Comparison of ENCODE assay signal across 28 mouse cellular contexts in genomic region chr11:104488292-104488691, GRCm38 (mm10). TPM values are rescaled to one million over a fixed set of nuclear protein-coding genes. Genes with fewer than 3 reads are reported as not detected.
A peak's percentile ranks its signal among the peaks of the same experiment; 100 is the strongest.
DNase-seq lines count a peak whose midpoint lies in the region; ATAC-seq and TF ChIP-seq lines count a peak whose summit lies in the region.
"Had no signal": no experiment of that assay in that cellular context is flagged by ENCODE, and none has a peak within 500 bp of the region (broad histone marks: within the 10 kb centered on the region; RNA-seq: fewer than 3 reads in every experiment).

No protein-coding gene starts in this region.

- intact Hi-C loops in heart, postnatal 14 days (cut with DNase I) = no loop called here
- intact Hi-C loops in left cerebral cortex, adult 2 months (cut with DNase I) = no loop called here

- 83% methylated on average over 3 of the region's 3 CpGs for WGBS in midbrain, embryonic 10.5 days

- H3K4me2 ChIP-seq in CH12.LX (ENCODE audit: insufficient read depth, low read depth, poor library complexity, severe bottlenecking) = no peak overlapping the region
- H3K4me2 ChIP-seq: forebrain, embryonic 13.5 days; hindbrain, embryonic 12.5 days; intestine, embryonic 15.5 days; liver, embryonic 15.5 days; lung, embryonic 15.5 days; midbrain, embryonic 12.5 days; neural tube, embryonic 13.5 days had no signal

- TF ChIP-seq EP300 in CH12.LX (IDR thresholded peaks at IDR 0.05; ENCODE audit: low read length) = no peak

- no peak overlapping the region for H3K9ac ChIP-seq in CH12.LX (ENCODE audit: insufficient read depth, low read depth)
- H3K9ac ChIP-seq: forebrain, embryonic 13.5 days; hindbrain, embryonic 12.5 days; intestine, embryonic 15.5 days; liver, embryonic 15.5 days; lung, embryonic 15.5 days; midbrain, embryonic 12.5 days; neural tube, embryonic 13.5 days had no signal

- dilution Hi-C loops in CH12.LX (cut with MboI; ENCODE audit: extremely low pct_ligation_motif_present, extremely low pct_unique_long_range_greater_than_20kb, low sequenced_read_pairs) = no loop called here

- H3K27me3 ChIP-seq in CH12.LX (replicated peaks) (no peaks in the 10 kb centered on the region), Patski (no peaks in the 10 kb centered on the region)
- H3K27me3 ChIP-seq in midbrain, embryonic 10.5 days (ENCODE audit: low read depth, poor library complexity, severe bottlenecking) = no peaks in the 10 kb centered on the region
- H3K27me3 ChIP-seq: forebrain, embryonic 13.5 days; hindbrain, embryonic 12.5 days; intestine, embryonic 15.5 days; liver, embryonic 15.5 days; lung, embryonic 15.5 days; midbrain, embryonic 12.5 days; neural tube, embryonic 13.5 days had no signal

- no peaks in the 10 kb centered on the region for H3K79me2 ChIP-seq in CH12.LX (replicated peaks; ENCODE audit: control insufficient read depth, extremely low read depth, insufficient read depth, poor library complexity, severe bottlenecking)

- peak; percentile 33 for TF ChIP-seq CTCF in left cerebral cortex, adult 2 months (IDR thresholded peaks at IDR 0.05)
- TF ChIP-seq CTCF in CH12.LX (conservative IDR thresholded peaks at IDR 0.05 in 1 of 2, IDR thresholded peaks at IDR 0.05 in 1 of 2; ENCODE audit: low read depth in 2 of 2, low read length in 2 of 2) (peak; percentile 20 to 54; a peak in 3 of 4 replicates), Patski (IDR thresholded peaks at IDR 0.05) (peak; percentile 53)

- in situ Hi-C loops in CH12.LX (cut with MboI; ENCODE audit: low pct_ligation_motif_present, low pct_unique_long_range_greater_than_20kb, low sequenced_read_pairs) = no loop called here
- in situ Hi-C loops in Patski (cut with MboI; ENCODE audit: low pct_unique_long_range_greater_than_20kb) = no loop called here

- peak; percentile 16 for DNase-seq in heart, adult 11 months
- no peak for DNase-seq in heart, postnatal 14 days
- DNase-seq in left cerebral cortex, adult 2 months (ENCODE audit: extremely low spot score in 1 of 2, low spot score in 2 of 2) = no peak
- DNase-seq in left cerebral cortex, adult 8-10 months (ENCODE audit: low spot score in 2 of 2) = no peak
- DNase-seq in CH12.LX (ENCODE audit: extremely low read depth) (no peak), Patski (ENCODE audit: low read depth, low spot score) (no peak)
- DNase-seq in midbrain, embryonic 10.5 days (ENCODE audit: low spot score) = no peak
- DNase-seq in lung, postnatal 25 days (ENCODE audit: low spot score) = no peak
- DNase-seq: adrenal gland, adult 8-10 months; B cell, adult 2 months; cerebellum, adult 9-10 months; cerebellum, postnatal 36 days; gastrocnemius, postnatal 36 days; kidney, adult 9 months; kidney, postnatal 25 days; layer of hippocampus, postnatal 36 days; liver; lung, postnatal 36 days; right cerebral cortex, postnatal 4 days had no signal

- POLR2A ChIA-PET in Patski (lab: Charles Lee) = no interaction called here

- peaks cover 7% of the 10 kb centered on the region for H3K9me3 ChIP-seq in CH12.LX (replicated peaks; ENCODE audit: low read length)
- peaks cover 7% of the 10 kb centered on the region; the same call in 1 of the 2 replicates for H3K9me3 ChIP-seq in midbrain, embryonic 10.5 days (replicated peaks)
- H3K9me3 ChIP-seq: forebrain, embryonic 13.5 days; intestine, embryonic 15.5 days; liver, embryonic 15.5 days; lung, embryonic 15.5 days; neural tube, embryonic 13.5 days had no signal

- H3K36me3 ChIP-seq in CH12.LX (replicated peaks in 1 of 2; ENCODE audit: control insufficient read depth in 1 of 2, insufficient read depth in 1 of 2, low read length in 1 of 2) = no peaks in the 10 kb centered on the region
- no peaks in the 10 kb centered on the region for H3K36me3 ChIP-seq in midbrain, embryonic 10.5 days
- H3K36me3 ChIP-seq: G1E; hindbrain, embryonic 12.5 days; intestine, embryonic 15.5 days; liver, embryonic 15.5 days; lung, embryonic 15.5 days; midbrain, embryonic 12.5 days; neural tube, embryonic 13.5 days had no signal

- H3K4me3 ChIP-seq in left cerebral cortex, adult 2 months = no peak overlapping the region
- H3K4me3 ChIP-seq in CH12.LX (replicated peaks in 1 of 3; ENCODE audit: low read depth in 2 of 3, low read length in 2 of 3, poor library complexity in 1 of 3) = no peak overlapping the region
- no peak overlapping the region for H3K4me3 ChIP-seq in midbrain, embryonic 10.5 days
- H3K4me3 ChIP-seq: forebrain, embryonic 13.5 days; hindbrain, embryonic 12.5 days; intestine, embryonic 15.5 days; liver, embryonic 15.5 days; lung, embryonic 15.5 days; midbrain, embryonic 12.5 days; neural tube, embryonic 13.5 days had no signal

- ATAC-seq in Patski = no peak
- ATAC-seq: forebrain, embryonic 13.5 days; hindbrain, postnatal 0 days; intestine, embryonic 15.5 days had no signal

- no peak for TF ChIP-seq POLR2A in CH12.LX (IDR thresholded peaks at IDR 0.05; ENCODE audit: low read depth, low read length)

- H3K27ac ChIP-seq in left cerebral cortex, adult 2 months = no peak overlapping the region
- no peak overlapping the region for H3K27ac ChIP-seq in CH12.LX (ENCODE audit: insufficient read depth, low read depth)
- H3K27ac ChIP-seq in midbrain, embryonic 10.5 days (replicated peaks) = no peak overlapping the region
- H3K27ac ChIP-seq: forebrain, embryonic 13.5 days; hindbrain, embryonic 12.5 days; hindbrain, postnatal 0 days; intestine, embryonic 15.5 days; liver, embryonic 15.5 days; lung, embryonic 15.5 days; midbrain, embryonic 12.5 days; neural tube, embryonic 13.5 days had no signal

- CTCF ChIA-PET in Patski (lab: Charles Lee) = no interaction called here

- peaks cover 4 to 7% of the 10 kb centered on the region in 2 experiments; a peak in 3 of 4 replicates for H3K4me1 ChIP-seq in CH12.LX (ENCODE audit: control insufficient read depth in 1 of 2, insufficient read depth in 2 of 2)
- H3K4me1 ChIP-seq in midbrain, embryonic 10.5 days = no peaks in the 10 kb centered on the region
- H3K4me1 ChIP-seq: forebrain, embryonic 13.5 days; hindbrain, embryonic 12.5 days; intestine, embryonic 15.5 days; liver, embryonic 15.5 days; lung, embryonic 15.5 days; midbrain, embryonic 12.5 days; neural tube, embryonic 13.5 days had no signal

- TF ChIP-seq RAD21 in CH12.LX (IDR thresholded peaks at IDR 0.05; ENCODE audit: low read depth, low read length) = peak; percentile 37

TF ChIP-seq in CH12.LX, 34 proteins besides CTCF, POLR2A, EP300 and RAD21:
- TF ChIP-seq USF2 (conservative IDR thresholded peaks at IDR 0.05; ENCODE audit: low read depth, low read length) (no peak), MYC (IDR thresholded peaks at IDR 0.05; ENCODE audit: low read depth, low read length) (0 out of 2 replicates have a peak, but pooled peaks have one; percentile 33)

RNA-seq across cellular contexts. Expression of gene Kansl1, which starts 19.6 kb away (rescaled TPM):
- total RNA-seq in heart, postnatal 14 days (2021) = 10 to 100 TPM; 31.6 to 32.3 TPM
- total RNA-seq in left cerebral cortex, adult 2 months (2021) = 10 to 100 TPM; 78.6 to 80.0 TPM
- total RNA-seq in left cerebral cortex, adult 8-10 months (2022) = 10 to 100 TPM; 68.9 to 80.7 (median 76.1) TPM
- total RNA-seq in CH12.LX (2012; rRNA removed) = 21.7 and 24.7 TPM in 2 replicates
- total RNA-seq in CH12.LX (2014; rRNA removed) = 12.0 and 17.3 TPM in 2 replicates
- polyA plus RNA-seq in CH12.LX (2012; ENCODE audit: insufficient read length, low read depth) = 46.6 and 48.4 TPM in 2 replicates
- polyA plus RNA-seq in Patski (2021) = 52.2 TPM
- polyA plus RNA-seq in midbrain, embryonic 10.5 days (2016; fragmentation: Nextera tagmentation; extraction: Ambion mirVana) = 24.5 and 27.9 TPM in 2 replicates
